Mouse (Mus musculus): ENCODE results near the gene Rpn2.

- TF ChIP-seq HCFC1 (IDR thresholded peaks at IDR 0.05; ENCODE audit: borderline replicate concordance, insufficient read depth, low read length) (no peak), MAFK (IDR thresholded peaks at IDR 0.05; ENCODE audit: insufficient read depth, low read depth, low read length) (no peak), ZNF384 (IDR thresholded peaks at IDR 0.05; ENCODE audit: low read depth, low read length) (no peak), CHD2 (IDR thresholded peaks at IDR 0.05; ENCODE audit: low read depth, low read length) (no peak)
These were observed 21.2 kb downstream of the Rpn2 start for GRCm38 (mm10) chr2:157300051-157300450.
